Mouse (Mus musculus): ENCODE results near the gene Mrps9.

GRCm38 (mm10) chr1:42888541-42889349 lies 37.7 kb downstream of the Mrps9 start:
- no peak for TF ChIP-seq CTCF (IDR thresholded peaks at IDR 0.05; ENCODE audit: insufficient read depth, low read length)
- TF ChIP-seq POLR2A (IDR thresholded peaks at IDR 0.05; ENCODE audit: borderline replicate concordance, extremely low read depth, low read depth, low read length): no peak

All from lung, adult 2 months (tissue).